ENCODE assay signal across 11 mouse cellular contexts in the genomic region with DNA sequence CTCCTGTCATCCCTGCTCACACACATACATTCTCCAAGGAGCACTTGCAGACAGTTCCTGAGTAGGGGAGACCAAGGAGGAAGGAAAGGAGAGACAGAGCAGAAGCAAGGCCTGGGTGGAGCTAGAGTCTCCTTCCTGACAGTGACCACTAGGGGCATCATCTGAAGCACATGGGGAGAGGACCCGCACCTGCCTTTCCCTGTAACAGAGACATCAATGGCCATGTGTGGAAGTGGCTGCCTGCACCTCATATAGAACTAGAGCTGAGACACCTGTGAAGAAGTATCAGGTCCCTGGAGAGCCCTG.
DNase-seq lines count a peak whose midpoint lies in the region; ATAC-seq and TF ChIP-seq lines count a peak whose summit lies in the region.
"Had no signal": no experiment of that assay in that cellular context is flagged by ENCODE, and none has a peak within 500 bp of the region (broad histone marks: within the 10 kb centered on the region; RNA-seq: fewer than 3 reads in every experiment).

No protein-coding gene starts in this region.

- 26% methylated on average over 1 of the region's 1 CpGs for WGBS in lung, embryonic 14.5 days
- WGBS in intestine, embryonic 15.5 days, result 24% methylated on average over 1 of the region's 1 CpGs

- no peaks in the 10 kb centered on the region for H3K4me1 ChIP-seq in lung, embryonic 14.5 days (ENCODE audit: insufficient read depth)
- 0 out of 2 replicates have a peak, but pooled peaks cover 6% of the 10 kb centered on the region for H3K4me1 ChIP-seq in intestine, embryonic 15.5 days (replicated peaks)
- H3K4me1 ChIP-seq: heart, embryonic 12.5 days; neural tube, embryonic 15.5 days had no signal

- TF ChIP-seq CTCF in lung, embryonic 14.5 days (IDR thresholded peaks at IDR 0.05; ENCODE audit: low read depth), result peak; percentile 69

- DNase-seq in lung, embryonic 14.5 days, result peak; percentile 30
- DNase-seq in lung, postnatal 25 days (ENCODE audit: low spot score), result no peak
- peak; percentile 48 for DNase-seq in R1 (ENCODE audit: low read depth, low spot score)
- peak; percentile 24 for DNase-seq in splenic B cell, adult 2 months (ENCODE audit: low read depth, low spot score)
- no peak for DNase-seq in cerebellum, postnatal 4 days (ENCODE audit: low spot score in 2 of 2)
- DNase-seq in right cerebral cortex, postnatal 25 days, result no peak
- DNase-seq in layer of hippocampus, postnatal 10 days (ENCODE audit: low spot score in 2 of 2), result no peak

- H3K9me3 ChIP-seq in lung, embryonic 14.5 days (ENCODE audit: low read depth, low read length), result no peaks in the 10 kb centered on the region
- H3K9me3 ChIP-seq in intestine, embryonic 15.5 days, result no peaks in the 10 kb centered on the region
- H3K9me3 ChIP-seq: heart, embryonic 12.5 days; limb, embryonic 12.5 days; neural tube, embryonic 15.5 days had no signal

- H3K4me3 ChIP-seq in lung, embryonic 14.5 days (ENCODE audit: low read depth, low read length), result no peak overlapping the region
- no peak overlapping the region for H3K4me3 ChIP-seq in intestine, embryonic 15.5 days (replicated peaks)
- H3K4me3 ChIP-seq: heart, embryonic 12.5 days; limb, embryonic 12.5 days; neural tube, embryonic 15.5 days had no signal

- H3K4me2 ChIP-seq in lung, embryonic 14.5 days, result no peak overlapping the region
- H3K4me2 ChIP-seq in intestine, embryonic 15.5 days (replicated peaks), result no peak overlapping the region
- H3K4me2 ChIP-seq: heart, embryonic 12.5 days; limb, embryonic 12.5 days; neural tube, embryonic 15.5 days had no signal

- H3K27me3 ChIP-seq in lung, embryonic 14.5 days (ENCODE audit: insufficient read depth, low read length), result no peaks in the 10 kb centered on the region
- H3K27me3 ChIP-seq in intestine, embryonic 15.5 days (replicated peaks), result no peaks in the 10 kb centered on the region
- H3K27me3 ChIP-seq in splenic B cell, adult 2 months (ENCODE audit: control insufficient read depth, insufficient read depth, low read length, poor library complexity, severe bottlenecking), result no peaks in the 10 kb centered on the region
- H3K27me3 ChIP-seq: neural tube, embryonic 15.5 days had no signal

- ATAC-seq in lung, embryonic 14.5 days (ENCODE audit: insufficient read depth), result no peak
- 0 out of 2 replicates have a peak, but pooled peaks have one; percentile 15 for ATAC-seq in intestine, embryonic 15.5 days

- no peak overlapping the region for H3K9ac ChIP-seq in lung, embryonic 14.5 days
- H3K9ac ChIP-seq in intestine, embryonic 15.5 days, result no peak overlapping the region
- H3K9ac ChIP-seq: heart, embryonic 12.5 days; limb, embryonic 12.5 days; neural tube, embryonic 15.5 days had no signal

- no peak overlapping the region for H3K27ac ChIP-seq in lung, embryonic 14.5 days (ENCODE audit: low read depth)
- H3K27ac ChIP-seq in intestine, embryonic 15.5 days, result peak overlapping the region; percentile 39; the same call in 1 of the 2 replicates
- H3K27ac ChIP-seq: limb, embryonic 12.5 days; neural tube, embryonic 15.5 days had no signal

- no peaks in the 10 kb centered on the region for H3K36me3 ChIP-seq in lung, embryonic 14.5 days (ENCODE audit: insufficient read depth)
- no peaks in the 10 kb centered on the region for H3K36me3 ChIP-seq in intestine, embryonic 15.5 days
- no peaks in the 10 kb centered on the region; the same call in 1 of the 2 replicates for H3K36me3 ChIP-seq in splenic B cell, adult 2 months (ENCODE audit: control insufficient read depth, insufficient read depth, low read length, poor library complexity, severe bottlenecking)
- H3K36me3 ChIP-seq: heart, embryonic 12.5 days; limb, embryonic 12.5 days; neural tube, embryonic 15.5 days had no signal

Comparison
In these comparisons a context has a peak if more than half of its experiments do, and no peak if none do; other contexts are left out.
1. DNase-seq: peak in lung, embryonic 14.5 days (single experiment), R1 (single experiment) and splenic B cell, adult 2 months (single experiment); none in lung, postnatal 25 days (single experiment), cerebellum, postnatal 4 days (0 of 2), right cerebral cortex, postnatal 25 days (single experiment) and layer of hippocampus, postnatal 10 days (0 of 2).